Mouse (Mus musculus) spleen, adult 2 months (tissue): ENCODE results near the gene Fbxl5. TPM values are rescaled to one million over a fixed set of nuclear protein-coding genes. Genes with fewer than 3 reads are reported as not detected.

Source experiments
- DNase-seq, 2 experiments: peaks; one replicate each; pipeline versions ENCODE4 v3.0.0 to v3.0.0-alpha.2; 2012 to 2021; ENCODE audit warnings: low spot score in 2 of 2, low read depth in 1 of 2
- H3K27ac ChIP-seq: fragments of 200-500 bp; 2 replicates; pipeline ENCODE4 v1.5.1; 2012; ENCODE audit warnings: low read length, inconsistent platforms; ENCODE audit not compliant: insufficient read depth
- H3K27me3 ChIP-seq: fragments of 200-500 bp; 2 replicates; pipeline ENCODE4 v1.6.1; 2012; ENCODE audit warnings: mild to moderate bottlenecking, moderate library complexity, low read length, inconsistent platforms; ENCODE audit not compliant: control insufficient read depth, insufficient read depth
- H3K36me3 ChIP-seq: fragments of 200-500 bp; 2 replicates; pipeline ENCODE4 v1.6.1; 2012; ENCODE audit warnings: mild to moderate bottlenecking, low read length, inconsistent platforms; ENCODE audit not compliant: control insufficient read depth, insufficient read depth
- H3K4me1 ChIP-seq: fragments of 200-500 bp; 2 replicates; pipeline ENCODE4 v1.6.1; 2011; ENCODE audit warnings: inconsistent platforms; ENCODE audit not compliant: control insufficient read depth, insufficient read depth, insufficient read length
- H3K4me3 ChIP-seq: fragments of 200-500 bp; 2 replicates; pipeline ENCODE4 v1.5.1; 2011; ENCODE audit warnings: mild to moderate bottlenecking, inconsistent platforms; ENCODE audit not compliant: insufficient read depth, insufficient read length; ENCODE audit errors: extremely low read depth
- CTCF ChIP-seq: fragments of 200-500 bp; IDR thresholded peaks from 2 replicates; pipeline ENCODE4 v1.5.1; 2011; ENCODE audit warnings: mild to moderate bottlenecking, inconsistent platforms; ENCODE audit not compliant: insufficient read depth, insufficient read length, insufficient replicate concordance; ENCODE audit errors: extremely low read depth
- POLR2A ChIP-seq: fragments of 200-500 bp; IDR thresholded peaks from 2 replicates; pipeline ENCODE4 v1.6.1; 2011; ENCODE audit warnings: low read depth, low read length, inconsistent platforms
- WGBS: fragments of 180-500 bp; shearing (Covaris S2); methylation state at CpG from one replicate; pipeline ENCODE4 v1.1.7; 2018; 5-methylcytosine and 5-hydroxymethylcytosine counted together
- polyA plus RNA-seq: library from polyadenylated mRNA; depleted of rRNA; stranded (reverse); fragments of >200 nt; gene quantifications from 2 replicates; pipeline ENCODE4 v1.2.3, GENCODE M21; 2012

Gene Fbxl5
- polyA plus RNA-seq, 1 experiment = 13.9 TPM

- Histone ChIP-seq H3K27me3 (no peaks in the 10 kb centered on the region), H3K27ac (no peak overlapping the region), H3K4me1 (no peaks in the 10 kb centered on the region), H3K36me3 (peaks cover 5% of the 10 kb centered on the region; the same call in 1 of the 2 replicates), H3K4me3 (no peak overlapping the region)
- no peak for DNase-seq
- TF ChIP-seq CTCF (no peak), POLR2A (no peak)
- 93% methylated on average over 1 of the region's 1 CpGs for WGBS
Observed at GRCm38 (mm10) chr5:43744187-43744586, 77.3 kb downstream of the Fbxl5 start.

DNA sequence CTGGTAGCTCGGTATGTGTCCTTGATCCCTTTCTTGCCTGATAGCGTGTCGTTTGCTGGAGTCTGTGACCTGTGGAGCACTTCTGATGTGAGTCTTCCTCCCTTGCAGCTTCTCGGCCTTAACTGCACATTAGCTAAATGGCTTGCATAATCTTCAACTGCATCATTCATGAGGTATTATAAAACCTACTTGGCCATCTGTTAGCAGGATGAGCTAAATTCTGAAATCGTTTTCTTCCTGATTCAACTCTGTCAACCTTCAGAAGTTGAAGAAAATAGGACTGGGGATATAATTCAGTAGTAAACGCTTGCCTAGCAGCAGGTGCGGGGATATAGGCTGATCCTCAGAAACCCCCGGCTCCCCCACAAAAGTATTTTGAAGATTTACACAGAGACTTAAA is 89.1 kb downstream of the Fbxl5 start:
- Histone ChIP-seq H3K27me3 (no peaks in the 10 kb centered on the region), H3K4me3 (no peak overlapping the region), H3K36me3 (no peaks in the 10 kb centered on the region), H3K4me1 (no peaks in the 10 kb centered on the region), H3K27ac (no peak overlapping the region)
- no peak for TF ChIP-seq POLR2A
- TF ChIP-seq CTCF = no peak
- DNase-seq = no peak
- WGBS = 89% methylated on average over 8 of the region's 8 CpGs

DNA sequence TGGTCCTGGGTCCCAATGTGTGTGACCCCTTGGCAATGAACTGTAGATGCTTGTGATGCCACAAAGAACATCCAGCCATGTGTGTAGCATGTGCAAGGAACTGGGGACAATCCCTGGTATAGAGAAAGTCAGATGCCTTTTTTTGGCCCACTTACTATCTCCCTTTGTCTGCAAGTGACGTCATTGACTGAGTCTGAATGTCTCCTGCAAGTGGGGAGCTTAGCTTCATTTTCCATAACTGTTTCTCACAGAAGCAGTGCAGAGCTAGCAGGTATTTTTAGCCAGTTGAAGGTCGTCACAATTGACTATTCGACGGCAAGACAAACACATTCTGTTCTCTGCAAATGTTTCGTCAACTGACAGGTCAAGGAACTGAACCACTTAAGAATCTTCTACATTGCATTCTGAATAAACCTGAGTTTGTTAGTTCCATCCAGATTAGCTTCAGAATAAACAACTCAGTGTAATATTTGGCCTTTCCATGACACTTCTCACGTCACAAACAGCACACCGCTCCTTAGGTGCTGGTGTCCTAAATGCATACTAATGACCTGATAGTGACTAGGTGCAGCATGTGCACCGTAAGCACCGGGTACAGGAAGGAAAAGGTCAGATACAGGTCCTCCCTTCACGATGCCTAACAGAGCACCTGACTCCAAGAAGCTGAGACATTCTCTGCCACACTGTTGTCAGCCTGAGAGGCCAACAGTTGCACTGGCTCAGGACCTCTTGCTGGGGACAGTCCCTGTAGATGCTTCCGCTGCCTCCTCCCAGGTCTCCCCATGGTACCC is 92.9 kb downstream of the Fbxl5 start:
- TF ChIP-seq CTCF (no peak), POLR2A (no peak)
- Histone ChIP-seq H3K36me3 (no peaks in the 10 kb centered on the region), H3K27me3 (no peaks in the 10 kb centered on the region), H3K27ac (no peak overlapping the region), H3K4me3 (no peak overlapping the region), H3K4me1 (no peaks in the 10 kb centered on the region)
- no peak for DNase-seq
- WGBS = 81% methylated on average over 11 of the region's 11 CpGs

GRCm38 (mm10) chr5:43723830-43724229 is 97.6 kb downstream of the Fbxl5 start:
- Histone ChIP-seq H3K27ac (no peak overlapping the region), H3K4me1 (no peaks in the 10 kb centered on the region), H3K4me3 (no peak overlapping the region), H3K36me3 (no peaks in the 10 kb centered on the region), H3K27me3 (no peaks in the 10 kb centered on the region)
- TF ChIP-seq CTCF = no peak
- no peak for TF ChIP-seq POLR2A
- WGBS = 89% methylated on average over 7 of the region's 7 CpGs
- DNase-seq = no peak

DNA sequence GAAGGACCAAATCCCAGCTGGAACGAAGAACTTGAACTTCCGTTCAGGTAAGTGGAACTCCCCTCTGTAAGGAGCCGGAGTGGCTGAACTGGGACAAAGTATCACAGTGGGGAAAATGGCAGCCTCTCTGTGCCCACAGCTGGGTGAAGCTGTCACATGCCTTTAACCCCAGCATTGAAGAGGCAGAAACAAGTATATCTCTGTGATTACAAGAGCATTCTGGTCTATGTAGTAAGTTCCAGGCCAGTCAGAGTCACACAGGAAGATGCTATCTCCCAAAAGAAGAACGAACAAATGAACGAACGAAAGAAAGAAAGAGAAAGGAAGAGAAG is 99.0 kb downstream of the Fbxl5 start:
- no peak for TF ChIP-seq CTCF
- TF ChIP-seq POLR2A = no peak
- Histone ChIP-seq H3K4me1 (no peaks in the 10 kb centered on the region), H3K27ac (no peak overlapping the region), H3K4me3 (no peak overlapping the region), H3K27me3 (no peaks in the 10 kb centered on the region), H3K36me3 (no peaks in the 10 kb centered on the region)
- no peak for DNase-seq
- 93% methylated on average over 6 of the region's 6 CpGs for WGBS

DNA sequence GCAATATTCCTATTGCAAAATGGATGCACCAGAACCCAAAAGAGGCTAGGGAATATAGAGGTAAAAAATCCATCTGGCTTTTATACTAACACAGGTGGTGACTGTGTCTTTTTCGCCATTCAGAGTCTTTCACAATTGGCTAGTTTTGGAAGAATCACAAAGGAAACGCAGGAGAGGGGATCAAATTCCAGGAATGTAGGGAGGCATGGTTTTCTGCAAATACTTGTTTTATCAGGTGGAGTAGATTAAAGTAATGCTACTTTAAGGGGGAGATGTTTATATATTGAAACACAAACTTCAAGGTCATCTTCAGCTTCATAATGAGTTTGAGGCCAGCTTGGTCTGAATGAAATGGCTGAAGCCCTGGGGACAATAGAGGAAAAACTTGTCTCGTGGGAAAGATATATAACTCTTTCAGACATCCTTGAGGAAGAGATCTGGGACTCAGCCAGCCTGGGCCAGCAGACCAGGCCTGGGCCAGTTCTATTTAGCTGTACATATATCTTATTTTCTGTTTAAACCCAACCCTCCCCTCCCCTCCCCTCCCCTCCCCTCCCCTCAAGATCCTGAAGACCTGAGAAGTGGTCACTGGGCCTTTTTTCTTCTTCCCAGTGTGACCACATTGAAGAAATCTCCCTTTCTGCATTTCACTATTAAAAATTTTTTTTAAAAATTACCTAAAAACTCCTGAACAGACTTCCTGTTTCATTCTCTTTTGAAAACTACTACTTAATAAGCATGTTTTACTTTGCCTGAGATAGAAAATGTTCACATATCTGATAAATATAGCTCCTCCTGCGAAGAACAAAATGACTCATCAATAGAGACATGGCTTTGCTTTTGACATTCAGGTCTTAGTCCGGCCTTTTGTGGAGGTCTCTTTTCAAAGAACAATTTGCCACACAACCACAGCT is 99.6 kb downstream of the Fbxl5 start:
- TF ChIP-seq POLR2A = no peak
- no peak for TF ChIP-seq CTCF
- DNase-seq = no peak
- Histone ChIP-seq H3K4me1 (no peaks in the 10 kb centered on the region), H3K4me3 (no peak overlapping the region), H3K36me3 (no peaks in the 10 kb centered on the region), H3K27ac (no peak overlapping the region), H3K27me3 (no peaks in the 10 kb centered on the region)
- 84% methylated on average over 5 of the region's 5 CpGs for WGBS

DNA sequence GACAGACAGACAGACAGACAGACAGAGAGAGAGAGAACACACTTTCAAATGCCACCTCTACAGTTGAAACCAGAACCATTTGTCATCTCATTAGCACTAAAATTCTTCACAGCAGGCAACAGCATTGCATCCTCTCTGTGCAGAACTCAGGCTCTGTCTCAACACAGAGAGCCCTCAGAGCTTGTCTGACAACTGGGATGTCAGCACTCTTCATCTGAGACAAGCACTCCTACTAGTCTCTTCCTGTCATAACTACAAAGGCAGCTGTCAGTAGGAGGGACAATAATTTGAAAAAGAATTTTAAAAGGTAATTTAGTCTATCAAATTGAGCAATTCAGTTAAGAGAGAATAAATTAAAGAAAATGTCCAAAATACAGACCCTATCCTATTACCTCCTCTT is 122.2 kb downstream of the Fbxl5 start:
- no peaks in the 10 kb centered on the region for H3K36me3 ChIP-seq
- H3K4me1 ChIP-seq = no peaks in the 10 kb centered on the region
- no peak overlapping the region for H3K4me3 ChIP-seq
- no peak for TF ChIP-seq CTCF
- TF ChIP-seq POLR2A = no peak
- H3K27ac ChIP-seq = no peak overlapping the region
- no peak for DNase-seq
- no peaks in the 10 kb centered on the region for H3K27me3 ChIP-seq
